Mouse (Mus musculus) left cerebral cortex, adult 8-10 months (tissue): Measurements from ENCODE around the gene Cbl. TPM values are rescaled to one million over a fixed set of nuclear protein-coding genes. Genes with fewer than 3 reads are reported as not detected.

ENCODE experiments used
- DNase-seq, 2 experiments: peaks; one replicate each; pipeline ENCODE4 v3.0.0; 2022; ENCODE audit warnings: low spot score in 2 of 2
- total RNA-seq, 4 experiments: library from RNA; stranded (reverse); gene quantifications; 2 replicates each; pipeline ENCODE4 v1.2.4; 2022

Cbl gene
- total RNA-seq, 4 experiments from 2014 or later: 48.8 to 55.0 (median 52.5) TPM

DNA sequence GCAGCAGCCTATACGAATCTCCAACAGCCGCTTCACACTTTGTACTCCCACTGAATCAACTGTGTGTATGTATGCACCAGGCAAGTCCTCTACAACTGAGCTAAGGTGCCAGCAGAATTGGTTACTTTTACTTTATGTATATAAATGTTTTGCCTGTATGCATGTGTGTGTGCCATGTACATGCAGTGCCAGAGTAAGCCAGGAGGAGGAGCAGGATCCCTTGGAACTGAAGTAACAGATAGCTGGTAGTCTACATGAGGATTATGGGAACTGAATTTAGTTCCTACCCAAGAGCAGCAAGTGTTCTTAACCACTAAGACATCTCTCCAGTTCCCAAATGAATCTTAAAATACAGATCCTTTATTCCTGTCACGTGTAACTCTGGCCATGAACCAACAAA, 51.6 kb downstream of the Cbl start:
- no peak for DNase-seq

GRCm38 (mm10) chr9:44181537-44181936, 52.3 kb downstream of the Cbl start:
- DNase-seq: no peak

- DNase-seq: no peak
Measured at GRCm38 (mm10) chr9:44178811-44179210, 55.0 kb downstream of the Cbl start.

- no peak for DNase-seq
Measured at GRCm38 (mm10) chr9:44178389-44178788, 55.5 kb downstream of the Cbl start.

GRCm38 (mm10) chr9:44177405-44177804, 56.4 kb downstream of the Cbl start:
- no peak for DNase-seq

DNA sequence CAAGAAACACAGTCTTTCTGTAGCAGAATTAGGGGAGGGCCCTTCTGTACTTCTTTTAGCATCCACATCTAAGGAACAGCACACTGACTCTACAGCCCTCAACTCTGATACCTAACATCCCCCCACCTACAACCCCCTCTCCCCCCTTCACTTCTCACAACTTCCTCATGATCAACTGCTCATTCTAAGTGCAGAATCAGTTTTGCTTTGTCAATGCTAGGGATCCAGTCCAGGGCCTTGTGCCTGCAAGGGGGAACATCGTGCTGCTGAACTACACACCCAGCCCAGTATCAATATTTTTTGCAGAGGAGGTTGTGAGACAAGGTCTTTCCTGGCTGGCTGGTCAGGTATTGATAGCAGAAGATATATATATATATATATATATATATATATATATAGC, 57.9 kb downstream of the Cbl start:
- no peak for DNase-seq

- no peak for DNase-seq
Measured at GRCm38 (mm10) chr9:44175556-44175955, 58.3 kb downstream of the Cbl start.

DNA sequence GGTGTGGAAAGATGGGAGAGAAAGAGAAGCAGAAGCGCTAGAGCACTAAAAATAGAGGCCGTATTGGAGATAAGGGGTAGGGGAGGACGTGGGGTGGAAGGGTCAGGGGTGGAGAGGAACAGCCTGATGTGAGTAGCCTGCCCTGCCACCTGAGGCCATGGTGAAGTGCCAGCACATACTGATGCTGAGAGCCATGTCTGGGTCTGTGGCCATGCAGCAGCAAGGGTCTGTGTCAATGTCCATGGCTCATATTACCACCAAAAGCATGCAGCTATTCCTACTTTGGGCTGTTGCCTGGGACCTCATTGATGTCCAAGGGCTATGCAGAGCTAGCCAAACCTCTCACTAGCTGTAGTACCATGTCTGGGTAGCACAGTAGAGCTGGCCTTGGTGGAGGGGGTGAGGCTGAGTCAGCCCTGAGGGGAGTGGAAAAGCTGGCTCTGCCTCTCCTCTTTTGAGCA, 63.1 kb downstream of the Cbl start:
- no peak for DNase-seq

DNA sequence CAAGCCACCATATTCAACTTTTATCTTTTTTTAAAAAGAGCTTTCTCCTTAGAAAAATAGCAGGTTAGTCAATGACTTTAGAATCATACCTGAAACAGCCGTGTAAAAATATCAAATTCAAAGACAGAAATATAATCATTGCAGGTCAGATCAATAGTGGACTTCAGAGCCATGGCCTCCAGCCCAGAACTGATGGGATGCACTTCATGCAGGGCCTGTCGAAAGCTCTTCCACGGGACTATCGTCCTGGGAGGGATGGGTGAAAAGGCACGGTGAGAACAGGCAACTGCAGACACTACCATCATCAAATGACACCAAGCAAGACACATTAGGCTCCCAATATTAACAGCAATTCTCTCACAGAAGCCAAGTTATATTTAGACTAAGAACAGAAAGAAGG, 64.9 kb downstream of the Cbl start:
- no peak for DNase-seq

DNA sequence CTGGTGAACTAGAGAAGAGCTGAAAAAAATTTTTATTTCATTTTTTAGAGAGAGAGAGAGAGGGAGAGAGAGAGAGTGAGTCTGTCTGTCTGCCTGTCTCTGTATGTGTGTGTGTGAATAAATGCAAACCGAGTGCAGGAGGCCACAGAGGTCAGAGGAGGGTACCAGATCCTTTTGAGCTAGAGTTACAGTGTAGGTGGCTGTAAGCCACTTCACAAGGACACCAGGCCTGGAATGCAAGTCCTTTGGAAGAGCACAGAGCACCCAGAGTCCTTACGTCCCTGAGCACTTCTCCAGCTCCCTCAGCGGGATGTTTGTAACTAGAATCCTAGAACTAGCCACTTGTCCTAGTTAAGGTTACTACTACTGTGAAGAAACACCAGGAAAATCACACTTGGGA, 74.0 kb downstream of the Cbl start:
- DNase-seq: no peak

DNA sequence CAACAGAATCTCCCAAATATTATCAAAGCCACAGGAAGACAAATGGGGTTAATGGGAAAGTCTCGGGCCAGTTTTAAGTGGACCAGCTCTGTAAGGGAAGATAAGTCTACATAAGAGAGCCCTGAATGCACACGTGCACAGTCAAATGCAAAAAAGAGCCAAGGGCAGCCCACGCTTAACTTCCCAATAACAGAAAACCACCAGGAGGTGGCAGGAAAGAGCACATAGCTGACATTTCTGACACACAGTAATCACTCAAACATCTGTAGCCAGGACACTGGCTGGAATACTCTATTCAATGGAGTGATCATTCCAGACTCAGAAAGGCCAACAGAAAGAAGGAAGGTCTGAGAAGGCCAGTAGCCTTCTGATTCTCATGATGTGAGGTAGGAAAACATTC, 86.6 kb downstream of the Cbl start:
- DNase-seq: no peak

DNA sequence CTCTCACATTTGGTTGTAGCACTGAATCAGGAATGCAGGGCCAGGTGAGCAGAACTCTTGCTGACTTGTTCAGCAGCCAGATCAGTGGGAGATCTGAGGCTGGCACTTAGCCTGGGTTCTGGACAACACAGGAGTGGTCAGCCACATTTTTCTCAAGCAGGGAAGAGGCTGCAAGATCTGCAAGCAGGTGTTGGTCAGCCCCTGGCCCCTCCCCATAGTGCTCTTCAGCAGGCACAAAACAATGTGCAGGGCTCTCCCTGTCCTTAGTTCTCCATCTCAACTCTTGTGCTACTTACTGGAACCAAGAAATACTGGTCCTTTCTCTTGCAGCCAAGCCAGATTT, 89.2 kb downstream of the Cbl start:
- DNase-seq: no peak

DNA sequence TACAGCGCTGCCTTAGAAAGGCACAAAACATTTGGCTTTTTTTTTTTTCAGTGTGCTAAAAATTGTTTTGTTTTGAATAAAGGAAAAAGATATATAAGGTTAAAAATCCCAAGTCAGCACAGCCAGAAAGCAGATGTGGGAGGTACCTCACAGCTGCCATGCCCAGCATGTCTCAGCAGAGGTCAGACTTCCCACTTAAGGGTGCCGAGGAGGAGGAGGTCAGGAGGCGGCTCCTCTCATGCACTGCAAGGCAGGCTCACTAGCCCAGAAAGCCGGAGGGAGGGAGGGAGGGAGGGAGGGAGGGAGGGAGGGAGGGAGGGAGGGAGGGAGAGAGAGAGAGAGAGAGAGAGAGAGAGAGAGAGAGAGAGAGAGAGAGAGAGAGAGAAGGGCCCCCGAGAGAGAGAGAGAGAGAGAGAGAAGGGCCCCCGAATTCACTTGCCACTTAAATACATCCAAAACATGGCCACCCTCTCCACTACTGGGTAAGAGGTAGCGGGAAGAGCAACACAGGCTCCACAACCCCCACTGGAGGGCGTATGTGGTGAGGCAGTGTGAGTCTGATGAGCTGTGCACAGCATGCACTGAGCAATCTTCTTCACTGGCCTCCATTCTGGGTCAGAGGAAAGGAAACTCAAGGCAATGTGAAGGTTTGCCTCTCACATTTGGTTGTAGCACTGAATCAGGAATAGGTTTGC, 89.7 kb downstream of the Cbl start:
- DNase-seq: no peak

DNA sequence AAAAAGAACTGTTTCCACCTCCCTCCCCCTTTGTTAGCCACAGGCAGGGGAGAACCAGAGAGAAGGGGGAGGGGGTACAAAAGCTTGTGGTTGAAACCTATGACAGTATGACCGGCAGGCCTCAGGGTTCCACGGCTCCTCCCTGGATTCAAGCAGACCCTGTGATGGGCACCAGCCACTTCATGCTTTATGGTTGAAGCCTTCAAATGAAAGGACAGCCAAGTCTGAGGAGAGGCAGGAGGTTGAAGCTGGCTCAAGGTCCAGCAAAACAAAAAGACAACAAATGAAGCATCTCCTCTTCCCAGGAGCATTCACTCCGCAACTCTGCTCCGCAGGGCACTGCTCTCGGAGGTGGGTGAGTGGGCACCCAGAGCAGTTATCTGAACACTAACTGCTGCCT, 90.4 kb downstream of the Cbl start:
- DNase-seq: no peak

- no peak for DNase-seq
Measured at GRCm38 (mm10) chr9:44141951-44142350, 91.9 kb downstream of the Cbl start.

DNA sequence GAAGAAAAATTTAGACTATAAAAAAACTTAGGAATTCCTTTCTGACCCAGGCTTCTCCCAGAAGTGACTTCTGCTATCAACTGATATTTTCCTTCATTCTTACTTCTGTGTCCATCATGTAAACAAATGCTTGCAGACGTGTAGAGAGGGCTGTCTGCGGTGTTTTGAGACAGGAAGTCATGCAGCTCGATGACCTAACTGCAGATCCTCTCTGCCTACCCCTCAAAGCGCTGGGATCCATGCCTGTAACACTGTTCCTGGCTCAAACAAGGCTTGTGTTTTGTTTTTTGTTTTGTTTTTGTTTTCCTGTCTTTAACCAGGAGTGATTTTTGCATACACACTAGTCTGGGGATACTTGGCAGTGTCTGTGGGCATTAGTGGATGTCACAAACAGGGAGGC, 96.0 kb downstream of the Cbl start:
- DNase-seq: no peak

GRCm38 (mm10) chr9:44135731-44136411, 98.0 kb downstream of the Cbl start:
- DNase-seq: no peak

GRCm38 (mm10) chr9:44134851-44135730, 98.8 kb downstream of the Cbl start:
- no peak for DNase-seq

GRCm38 (mm10) chr9:44134101-44134850, 99.6 kb downstream of the Cbl start, which contains the start of gene Mcam:
Mcam (plus strand) TSS chr9:44134469.
- DNase-seq: no peak

- no peak for DNase-seq
Measured at GRCm38 (mm10) chr9:44133287-44133686, 100.6 kb downstream of the Cbl start.

GRCm38 (mm10) chr9:44132200-44132599, 101.6 kb downstream of the Cbl start:
- no peak for DNase-seq

- no peak for DNase-seq
Measured at GRCm38 (mm10) chr9:44131276-44131590, 102.6 kb downstream of the Cbl start.
